Mouse (Mus musculus) CD8-positive naive resting alpha-beta T cell, adult 2 months (primary cell): ENCODE results near the gene Fam178b.
"Not testable (repeated sequence)": the region's sequence is repeated elsewhere in the genome, so short reads cannot be mapped to it uniquely, and the experiment has no call there.

Source experiments
- DNase-seq, 2 experiments: peaks; one replicate each; pipeline ENCODE4 v3.0.0; 2022; ENCODE audit warnings: low read depth in 2 of 2, low spot score in 2 of 2

The Fam178b gene

GRCm38 (mm10) chr1:36672648-36673350 is 10.2 kb downstream of the Fam178b start:
- no peak for DNase-seq

- DNase-seq: no peak
Observed at GRCm38 (mm10) chr1:36671260-36671659, 11.7 kb downstream of the Fam178b start.

- no peak for DNase-seq
Observed at GRCm38 (mm10) chr1:36670256-36670655, 12.7 kb downstream of the Fam178b start.

- DNase-seq: not testable (repeated sequence)
Observed at GRCm38 (mm10) chr1:36668007-36668406, 15.0 kb downstream of the Fam178b start.

GRCm38 (mm10) chr1:36665934-36666333 is 17.0 kb downstream of the Fam178b start:
- DNase-seq: no peak

GRCm38 (mm10) chr1:36665165-36665723 is 17.7 kb downstream of the Fam178b start:
- no peak for DNase-seq

GRCm38 (mm10) chr1:36664457-36664856 is 18.5 kb downstream of the Fam178b start:
- DNase-seq: no peak

- DNase-seq: no peak
Observed at GRCm38 (mm10) chr1:36658621-36659399, 24.2 kb downstream of the Fam178b start.

GRCm38 (mm10) chr1:36657658-36658415 is 25.1 kb downstream of the Fam178b start:
- DNase-seq: no peak

- no peak for DNase-seq
Observed at GRCm38 (mm10) chr1:36656233-36656632, 26.8 kb downstream of the Fam178b start.

- no peak for DNase-seq
Observed at GRCm38 (mm10) chr1:36655039-36655438, 27.9 kb downstream of the Fam178b start.

- no peak for DNase-seq
Observed at GRCm38 (mm10) chr1:36647631-36648030, 35.4 kb downstream of the Fam178b start.

GRCm38 (mm10) chr1:36646285-36646684 is 36.7 kb downstream of the Fam178b start:
- no peak for DNase-seq

- DNase-seq: no peak
Observed at GRCm38 (mm10) chr1:36644615-36645007, 38.4 kb downstream of the Fam178b start.

- no peak for DNase-seq
Observed at GRCm38 (mm10) chr1:36643957-36644614, 38.9 kb downstream of the Fam178b start.

- no peak for DNase-seq
Observed at GRCm38 (mm10) chr1:36635826-36636485, 47.0 kb downstream of the Fam178b start.

- DNase-seq: peak; percentile 37 to 40
Observed at GRCm38 (mm10) chr1:36634940-36635339, 48.0 kb downstream of the Fam178b start.

GRCm38 (mm10) chr1:36633920-36634319 is 49.1 kb downstream of the Fam178b start:
- no peak for DNase-seq

GRCm38 (mm10) chr1:36632846-36633245 is 50.1 kb downstream of the Fam178b start:
- no peak for DNase-seq

- DNase-seq: no peak
Observed at GRCm38 (mm10) chr1:36632090-36632489, 50.9 kb downstream of the Fam178b start.
